Mouse (Mus musculus) MEL (cell line): ENCODE data around the gene Tbck. TPM values are rescaled to one million over a fixed set of nuclear protein-coding genes. Genes with fewer than 3 reads are reported as not detected.

Experiments
- DNase-seq: peaks from one replicate; pipeline ENCODE4 v3.0.0; 2011; ENCODE audit warnings: low read depth, low spot score
- H3K27ac ChIP-seq: 2 replicates; pipeline ENCODE4 v1.5.1; 2012; ENCODE audit warnings: low read depth, mild to moderate bottlenecking, control low read depth, low read length, moderate library complexity; ENCODE audit not compliant: control insufficient read depth
- H3K27me3 ChIP-seq, 2 experiments: fragments of 150-350 bp in 1 of 2; sonication (generic) in 1 of 2; 2 replicates each; pipeline ENCODE4 v1.6.1; 2012; ENCODE audit warnings: low read length in 2 of 2, mild to moderate bottlenecking in 2 of 2, improper control_type of control experiment in 1 of 2, moderate library complexity in 1 of 2; ENCODE audit not compliant: insufficient read depth in 2 of 2, control insufficient read depth in 1 of 2
- H3K36me3 ChIP-seq, 2 experiments: 2 replicates each; pipeline ENCODE4 v1.6.1; 2012 to 2014; ENCODE audit warnings: low read length in 2 of 2, improper control_type of control experiment in 1 of 2, inconsistent platforms in 1 of 2, mild to moderate bottlenecking in 1 of 2; ENCODE audit not compliant: insufficient read depth in 2 of 2, control insufficient read depth in 1 of 2
- H3K4me1 ChIP-seq, 2 experiments: fragments of 150-350 bp in 1 of 2; sonication (generic) in 1 of 2; 2 replicates each; pipeline ENCODE4 v1.6.1; 2012; ENCODE audit warnings: low read length in 2 of 2, improper control_type of control experiment in 1 of 2, mild to moderate bottlenecking in 1 of 2; ENCODE audit not compliant: insufficient read depth in 2 of 2, control insufficient read depth in 1 of 2
- H3K4me3 ChIP-seq, 2 experiments: fragments of 150-350 bp in 1 of 2; sonication (generic) in 1 of 2; 2 replicates each; pipeline ENCODE4 v1.5.1; 2012; ENCODE audit warnings: low read depth in 2 of 2, low read length in 2 of 2, mild to moderate bottlenecking in 2 of 2, moderate library complexity in 2 of 2, control low read depth in 1 of 2, improper control_type of control experiment in 1 of 2; ENCODE audit not compliant: control insufficient read depth in 1 of 2, insufficient read depth in 1 of 2
- H3K79me2 ChIP-seq: 2 replicates; pipeline ENCODE4 v1.6.1; 2012; ENCODE audit warnings: mild to moderate bottlenecking, low read length, moderate library complexity; ENCODE audit not compliant: control insufficient read depth, poor library complexity, insufficient read depth
- H3K9ac ChIP-seq: 2 replicates; pipeline ENCODE4 v1.6.1; 2012; ENCODE audit warnings: low read depth, mild to moderate bottlenecking, control low read depth, low read length, moderate library complexity; ENCODE audit not compliant: control insufficient read depth, poor library complexity, severe bottlenecking
- H3K9me3 ChIP-seq: fragments of 150-350 bp; sonication (generic); replicated peaks from 2 replicates; pipeline ENCODE4 v1.6.1; 2012; ENCODE audit warnings: mild to moderate bottlenecking, low read length, improper control_type of control experiment, moderate library complexity; ENCODE audit not compliant: insufficient read depth
- BHLHE40 ChIP-seq: IDR thresholded peaks from 2 replicates; pipeline ENCODE4 v1.6.1; 2012; ENCODE audit warnings: low read depth, mild to moderate bottlenecking, inconsistent platforms, low read length, improper control_type of control experiment, borderline replicate concordance
- CHD1 ChIP-seq: IDR thresholded peaks from 2 replicates; pipeline ENCODE4 v1.6.1; 2012; ENCODE audit warnings: low read depth, mild to moderate bottlenecking, inconsistent platforms, low read length, improper control_type of control experiment
- CHD2 ChIP-seq: IDR thresholded peaks from 2 replicates; pipeline ENCODE4 v1.6.1; 2011; ENCODE audit warnings: low read length, improper control_type of control experiment
- CTCF ChIP-seq, 3 experiments: IDR thresholded peaks in 2 of 3; conservative IDR thresholded peaks in 1 of 3; 2 replicates each; pipeline ENCODE4 v1.5.1; 2011 to 2012; ENCODE audit warnings: low read length in 3 of 3, low read depth in 2 of 3, mild to moderate bottlenecking in 2 of 3, improper control_type of control experiment in 1 of 3, inconsistent platforms in 1 of 3, mixed read lengths in 1 of 3, moderate library complexity in 1 of 3; ENCODE audit not compliant: control insufficient read depth in 1 of 3, insufficient read depth in 1 of 3, poor library complexity in 1 of 3, severe bottlenecking in 1 of 3
- ELF1 ChIP-seq: IDR thresholded peaks from 2 replicates; pipeline ENCODE4 v1.6.1; 2014; ENCODE audit warnings: low read depth, mild to moderate bottlenecking, inconsistent platforms, low read length, improper control_type of control experiment, moderate library complexity
- GATA1 ChIP-seq: IDR thresholded peaks from 2 replicates; pipeline ENCODE4 v1.6.1; 2011; ENCODE audit warnings: low read depth, low read length, improper control_type of control experiment
- HCFC1 ChIP-seq: IDR thresholded peaks from 2 replicates; pipeline ENCODE4 v1.6.1; 2012; ENCODE audit warnings: low read depth, mild to moderate bottlenecking, inconsistent platforms, low read length, improper control_type of control experiment, moderate library complexity
- KAT2A ChIP-seq: conservative IDR thresholded peaks from 2 replicates; pipeline ENCODE4 v1.6.1; 2012; ENCODE audit warnings: low read depth, low read length, improper control_type of control experiment, inconsistent platforms
- MAZ ChIP-seq: IDR thresholded peaks from 2 replicates; pipeline ENCODE4 v1.6.1; 2012; ENCODE audit warnings: low read depth, mild to moderate bottlenecking, inconsistent platforms, low read length, improper control_type of control experiment
- MEF2A ChIP-seq: IDR thresholded peaks from 2 replicates; pipeline ENCODE4 v1.6.1; 2014; ENCODE audit warnings: low read depth, mild to moderate bottlenecking, inconsistent platforms, low read length, improper control_type of control experiment; ENCODE audit not compliant: poor library complexity, insufficient replicate concordance, severe bottlenecking; ENCODE audit errors: extremely low read depth
- MXI1 ChIP-seq: IDR thresholded peaks from 2 replicates; pipeline ENCODE4 v1.6.1; 2011; ENCODE audit warnings: mild to moderate bottlenecking, low read depth, low read length, improper control_type of control experiment
- MYB ChIP-seq: IDR thresholded peaks from 2 replicates; pipeline ENCODE4 v1.6.1; 2011; ENCODE audit warnings: mild to moderate bottlenecking, low read depth, low read length, improper control_type of control experiment
- NELFE ChIP-seq: IDR thresholded peaks from 2 replicates; pipeline ENCODE4 v1.6.1; 2011; ENCODE audit warnings: low read depth, low read length, improper control_type of control experiment
- NRF1 ChIP-seq: IDR thresholded peaks from 2 replicates; pipeline ENCODE4 v1.6.1; 2014; ENCODE audit warnings: low read depth, mild to moderate bottlenecking, inconsistent platforms, low read length, improper control_type of control experiment, moderate library complexity; ENCODE audit not compliant: poor library complexity, insufficient read depth, severe bottlenecking
- POLR2A ChIP-seq, 2 experiments: IDR thresholded peaks; 2 replicates each; pipeline ENCODE4 v1.6.1; 2011 to 2012; ENCODE audit warnings: low read length in 2 of 2, mild to moderate bottlenecking in 2 of 2, control low read depth in 1 of 2, improper control_type of control experiment in 1 of 2, low read depth in 1 of 2, moderate library complexity in 1 of 2; ENCODE audit not compliant: control insufficient read depth in 1 of 2, insufficient read depth in 1 of 2, poor library complexity in 1 of 2
- RAD21 ChIP-seq: IDR thresholded peaks from 2 replicates; pipeline ENCODE4 v1.6.1; 2011; ENCODE audit warnings: mild to moderate bottlenecking, low read depth, low read length, improper control_type of control experiment
- RCOR1 ChIP-seq: IDR thresholded peaks from 2 replicates; pipeline ENCODE4 v1.6.1; 2012; ENCODE audit warnings: low read depth, mild to moderate bottlenecking, inconsistent platforms, low read length, improper control_type of control experiment
- SIN3A ChIP-seq: IDR thresholded peaks from 2 replicates; pipeline ENCODE4 v1.6.1; 2012; ENCODE audit warnings: low read length, improper control_type of control experiment, inconsistent platforms
- TAL1 ChIP-seq: IDR thresholded peaks from 2 replicates; pipeline ENCODE4 v1.6.1; 2012; ENCODE audit warnings: mild to moderate bottlenecking, inconsistent platforms, low read length, moderate library complexity, mixed read lengths
- TCF12 ChIP-seq: IDR thresholded peaks from 2 replicates; pipeline ENCODE4 v1.6.1; 2014; ENCODE audit warnings: low read depth, mild to moderate bottlenecking, inconsistent platforms, low read length, improper control_type of control experiment, moderate library complexity
- USF2 ChIP-seq, 2 experiments: IDR thresholded peaks; 2 replicates each; pipeline ENCODE4 v1.6.1; 2011 to 2012; ENCODE audit warnings: improper control_type of control experiment in 2 of 2, low read length in 2 of 2, borderline replicate concordance in 1 of 2, inconsistent platforms in 1 of 2, low read depth in 1 of 2, mild to moderate bottlenecking in 1 of 2; ENCODE audit not compliant: insufficient read depth in 1 of 2
- polyA plus RNA-seq, 2 experiments: library from polyadenylated mRNA; stranded (reverse) in 1 of 2; unstranded in 1 of 2; fragments of >175 nt in 1 of 2; fragments of >200 nt in 1 of 2; gene quantifications; 2 replicates each; pipeline versions ENCODE4 v1.2.1 to v1.2.4; 2012; ENCODE audit warnings: low replicate concordance in 2 of 2, low read depth in 1 of 2; ENCODE audit not compliant: insufficient read length in 2 of 2, insufficient read depth in 1 of 2, missing spikeins in 1 of 2
- total RNA-seq: library from RNA; depleted of rRNA; stranded (reverse); fragments of 300-350 nt; gene quantifications from 2 replicates; pipeline ENCODE4 v1.2.3, GENCODE M21; 2012

The Tbck gene
- total and polyA plus RNA-seq, 3 experiments, result 4.6 to 7.5 TPM; not detected in 1

DNA sequence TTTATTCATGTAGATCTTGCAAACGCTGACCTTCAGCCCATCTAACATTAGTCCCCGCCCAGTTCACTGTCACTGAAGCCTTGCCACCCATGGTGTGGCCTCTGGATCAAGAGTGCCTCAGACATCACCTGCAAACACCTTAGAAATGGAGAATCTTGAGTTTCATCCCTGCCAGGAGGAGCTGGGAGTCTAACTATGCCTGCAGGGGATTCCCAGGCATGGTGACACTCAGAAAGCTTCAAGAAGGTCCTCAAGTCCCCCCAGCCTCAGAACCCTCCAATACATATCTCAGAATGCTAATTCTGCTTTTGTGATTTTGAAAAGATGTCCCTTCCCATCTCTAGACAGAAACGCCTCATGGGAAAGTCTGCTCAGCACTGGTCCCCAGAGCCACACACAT lies 196.4 kb downstream of the Tbck start:
- no peak overlapping the region for H3K9ac ChIP-seq
- TF ChIP-seq CHD1 (no peak), USF2 (IDR thresholded peaks at IDR 0.05; ENCODE audit: borderline replicate concordance in 1 of 2, insufficient read depth in 1 of 2, low read depth in 1 of 2, low read length in 2 of 2) (no peak), BHLHE40 (no peak), ELF1 (no peak)
- TF ChIP-seq, all 39 proteins: peak for 0
- Histone ChIP-seq H3K27me3 (peaks cover 0 to 2% of the 10 kb centered on the region in 2 experiments; a peak in 1 of 4 replicates), H3K4me1 (no peaks in the 10 kb centered on the region), H3K4me3 (no peak overlapping the region), H3K36me3 (no peaks in the 10 kb centered on the region), H3K79me2 (no peaks in the 10 kb centered on the region), H3K9me3 (no peaks in the 10 kb centered on the region), H3K27ac (no peak overlapping the region)
- DNase-seq, result no peak

DNA sequence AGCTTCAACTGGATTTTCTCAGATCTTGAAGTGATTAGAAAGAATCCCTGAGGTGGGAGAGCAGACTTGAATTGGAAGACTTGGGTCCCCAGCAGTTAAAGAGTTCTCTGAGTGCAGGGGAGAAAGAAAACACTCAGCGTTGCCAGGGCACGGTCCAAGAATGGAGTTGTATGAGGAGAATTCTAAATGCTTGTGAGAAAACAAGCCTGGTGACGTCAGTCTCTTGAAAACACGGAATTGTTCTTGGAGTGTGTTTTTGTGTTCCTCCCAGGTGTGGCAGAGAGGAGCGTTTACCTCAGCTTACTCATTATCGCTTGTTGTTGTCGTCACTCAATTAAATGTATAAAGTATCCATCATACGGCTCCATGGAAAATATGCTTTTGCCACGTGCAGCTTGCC lies 196.9 kb downstream of the Tbck start:
- Histone ChIP-seq H3K36me3 (no peaks in the 10 kb centered on the region), H3K79me2 (no peaks in the 10 kb centered on the region), H3K9me3 (no peaks in the 10 kb centered on the region), H3K9ac (no peak overlapping the region), H3K4me1 (no peaks in the 10 kb centered on the region), H3K27me3 (no peaks in the 10 kb centered on the region; a peak in 1 of 4 replicates), H3K4me3 (no peak overlapping the region), H3K27ac (no peak overlapping the region)
- DNase-seq, result no peak
- TF ChIP-seq MXI1, result no peak
- no peak for TF ChIP-seq HCFC1
- TF ChIP-seq RAD21, result no peak
- no peak for TF ChIP-seq ELF1
- TF ChIP-seq NELFE, result no peak
- no peak for TF ChIP-seq TCF12
- no peak for TF ChIP-seq TAL1
- no peak for TF ChIP-seq MEF2A
- TF ChIP-seq KAT2A, result no peak
- TF ChIP-seq MYB, result no peak
- TF ChIP-seq CHD2, result no peak
- TF ChIP-seq BHLHE40, result no peak
- no peak for TF ChIP-seq SIN3A
- no peak for TF ChIP-seq MAZ
- no peak for TF ChIP-seq RCOR1
- no peak for TF ChIP-seq NRF1
- TF ChIP-seq GATA1, result no peak
- TF ChIP-seq CTCF (IDR thresholded peaks at IDR 0.05 in 2 of 3, conservative IDR thresholded peaks at IDR 0.05 in 1 of 3; ENCODE audit: control insufficient read depth in 1 of 3, insufficient read depth in 1 of 3, low read depth in 2 of 3, low read length in 3 of 3, poor library complexity in 1 of 3, severe bottlenecking in 1 of 3), result no peak
- TF ChIP-seq POLR2A (IDR thresholded peaks at IDR 0.05; ENCODE audit: control insufficient read depth in 1 of 2, insufficient read depth in 1 of 2, low read depth in 1 of 2, low read length in 2 of 2, poor library complexity in 1 of 2), result no peak
